Mouse (Mus musculus): Measurements from ENCODE around the gene Itga9. TPM values are rescaled to one million over a fixed set of nuclear protein-coding genes. Genes with fewer than 3 reads are reported as not detected.

Gene Itga9
- total and polyA plus RNA-seq, 2 experiments: 9.1 to 15.8 TPM

GRCm38 (mm10) chr9:118937515-118937914 lies 331.0 kb downstream of the Itga9 start:
- no peak overlapping the region for H3K27ac ChIP-seq (replicated peaks; ENCODE audit: insufficient read depth, low read depth, low read length)
- H3K4me1 ChIP-seq (ENCODE audit: control insufficient read depth, insufficient read depth, low read length): peaks cover 13% of the 10 kb centered on the region; the same call in 1 of the 2 replicates
- 35% methylated on average over 3 of the region's 3 CpGs for WGBS
- H3K4me3 ChIP-seq (ENCODE audit: insufficient read depth, low read depth, low read length): no peak overlapping the region
- TF ChIP-seq POLR2A (IDR thresholded peaks at IDR 0.05; ENCODE audit: extremely low read depth, insufficient read depth, low read length) (no peak), CTCF (IDR thresholded peaks at IDR 0.05; ENCODE audit: low read depth, low read length) (no peak)
- peak; percentile 42 for DNase-seq (ENCODE audit: extremely low read depth, low read depth, low spot score)
- no peaks in the 10 kb centered on the region; the same call in 1 of the 2 replicates for H3K79me2 ChIP-seq (ENCODE audit: control insufficient read depth, insufficient read depth, low read length)
- no peaks in the 10 kb centered on the region for H3K27me3 ChIP-seq (ENCODE audit: control insufficient read depth, insufficient read depth, low read length)
- H3K36me3 ChIP-seq (ENCODE audit: control insufficient read depth, insufficient read depth, low read length): no peaks in the 10 kb centered on the region
- no peak overlapping the region for H3K9ac ChIP-seq (ENCODE audit: low read depth, low read length)

- Histone ChIP-seq H3K27ac (replicated peaks; ENCODE audit: insufficient read depth, low read depth, low read length) (no peak overlapping the region), H3K79me2 (ENCODE audit: control insufficient read depth, insufficient read depth, low read length) (no peaks in the 10 kb centered on the region; the same call in 1 of the 2 replicates), H3K36me3 (ENCODE audit: control insufficient read depth, insufficient read depth, low read length) (no peaks in the 10 kb centered on the region), H3K9ac (ENCODE audit: low read depth, low read length) (no peak overlapping the region), H3K4me3 (ENCODE audit: insufficient read depth, low read depth, low read length) (no peak overlapping the region), H3K4me1 (ENCODE audit: control insufficient read depth, insufficient read depth, low read length) (peaks cover 17% of the 10 kb centered on the region; the same call in 1 of the 2 replicates), H3K27me3 (ENCODE audit: control insufficient read depth, insufficient read depth, low read length) (no peaks in the 10 kb centered on the region)
- peak; percentile 66 for DNase-seq (ENCODE audit: extremely low read depth, low read depth, low spot score)
- TF ChIP-seq POLR2A (IDR thresholded peaks at IDR 0.05; ENCODE audit: extremely low read depth, insufficient read depth, low read length) (no peak), CTCF (IDR thresholded peaks at IDR 0.05; ENCODE audit: low read depth, low read length) (no peak)
- 10% methylated on average over 13 of the region's 13 CpGs for WGBS
These were observed 332.9 kb downstream of the Itga9 start for GRCm38 (mm10) chr9:118939410-118939809.

- no peak overlapping the region for H3K27ac ChIP-seq (replicated peaks; ENCODE audit: insufficient read depth, low read depth, low read length)
- peaks cover 17% of the 10 kb centered on the region; the same call in 1 of the 2 replicates for H3K4me1 ChIP-seq (ENCODE audit: control insufficient read depth, insufficient read depth, low read length)
- H3K79me2 ChIP-seq (ENCODE audit: control insufficient read depth, insufficient read depth, low read length): no peaks in the 10 kb centered on the region; the same call in 1 of the 2 replicates
- TF ChIP-seq POLR2A (IDR thresholded peaks at IDR 0.05; ENCODE audit: extremely low read depth, insufficient read depth, low read length) (no peak), CTCF (IDR thresholded peaks at IDR 0.05; ENCODE audit: low read depth, low read length) (no peak)
- peak; percentile 53 for DNase-seq (ENCODE audit: extremely low read depth, low read depth, low spot score)
- no peak overlapping the region for H3K4me3 ChIP-seq (ENCODE audit: insufficient read depth, low read depth, low read length)
- H3K27me3 ChIP-seq (ENCODE audit: control insufficient read depth, insufficient read depth, low read length): no peaks in the 10 kb centered on the region
- no peaks in the 10 kb centered on the region for H3K36me3 ChIP-seq (ENCODE audit: control insufficient read depth, insufficient read depth, low read length)
- WGBS: 54% methylated on average over 12 of the region's 12 CpGs
- H3K9ac ChIP-seq (ENCODE audit: low read depth, low read length): no peak overlapping the region
These were observed 333.3 kb downstream of the Itga9 start for GRCm38 (mm10) chr9:118939831-118940230.

- H3K27me3 ChIP-seq (ENCODE audit: control insufficient read depth, insufficient read depth, low read length): no peaks in the 10 kb centered on the region
- peaks cover 15% of the 10 kb centered on the region; the same call in 1 of the 2 replicates for H3K4me1 ChIP-seq (ENCODE audit: control insufficient read depth, insufficient read depth, low read length)
- H3K79me2 ChIP-seq (ENCODE audit: control insufficient read depth, insufficient read depth, low read length): no peaks in the 10 kb centered on the region; the same call in 1 of the 2 replicates
- no peaks in the 10 kb centered on the region for H3K36me3 ChIP-seq (ENCODE audit: control insufficient read depth, insufficient read depth, low read length)
- no peak for DNase-seq (ENCODE audit: extremely low read depth, low read depth, low spot score)
- 71% methylated on average over 12 of the region's 12 CpGs for WGBS
- no peak overlapping the region for H3K27ac ChIP-seq (replicated peaks; ENCODE audit: insufficient read depth, low read depth, low read length)
- TF ChIP-seq POLR2A (IDR thresholded peaks at IDR 0.05; ENCODE audit: extremely low read depth, insufficient read depth, low read length) (no peak), CTCF (IDR thresholded peaks at IDR 0.05; ENCODE audit: low read depth, low read length) (no peak)
- H3K9ac ChIP-seq (ENCODE audit: low read depth, low read length): no peak overlapping the region
- no peak overlapping the region for H3K4me3 ChIP-seq (ENCODE audit: insufficient read depth, low read depth, low read length)
These were observed 334.2 kb downstream of the Itga9 start for GRCm38 (mm10) chr9:118940591-118941207.

GRCm38 (mm10) chr9:118942030-118942429 lies 335.5 kb downstream of the Itga9 start:
- WGBS: 85% methylated on average over 4 of the region's 4 CpGs
- no peak for DNase-seq (ENCODE audit: extremely low read depth, low read depth, low spot score)
- no peak overlapping the region for H3K27ac ChIP-seq (replicated peaks; ENCODE audit: insufficient read depth, low read depth, low read length)
- H3K79me2 ChIP-seq (ENCODE audit: control insufficient read depth, insufficient read depth, low read length): no peaks in the 10 kb centered on the region
- H3K36me3 ChIP-seq (ENCODE audit: control insufficient read depth, insufficient read depth, low read length): no peaks in the 10 kb centered on the region
- H3K9ac ChIP-seq (ENCODE audit: low read depth, low read length): no peak overlapping the region
- peaks cover 13% of the 10 kb centered on the region; the same call in 1 of the 2 replicates for H3K4me1 ChIP-seq (ENCODE audit: control insufficient read depth, insufficient read depth, low read length)
- H3K27me3 ChIP-seq (ENCODE audit: control insufficient read depth, insufficient read depth, low read length): no peaks in the 10 kb centered on the region
- H3K4me3 ChIP-seq (ENCODE audit: insufficient read depth, low read depth, low read length): no peak overlapping the region
- TF ChIP-seq CTCF (IDR thresholded peaks at IDR 0.05; ENCODE audit: low read depth, low read length) (no peak), POLR2A (IDR thresholded peaks at IDR 0.05; ENCODE audit: extremely low read depth, insufficient read depth, low read length) (no peak)

- H3K36me3 ChIP-seq (ENCODE audit: control insufficient read depth, insufficient read depth, low read length): no peaks in the 10 kb centered on the region
- DNase-seq (ENCODE audit: extremely low read depth, low read depth, low spot score): no peak
- TF ChIP-seq POLR2A (IDR thresholded peaks at IDR 0.05; ENCODE audit: extremely low read depth, insufficient read depth, low read length): no peak
- no peak for TF ChIP-seq CTCF (IDR thresholded peaks at IDR 0.05; ENCODE audit: low read depth, low read length)
These were observed 337.5 kb downstream of the Itga9 start for GRCm38 (mm10) chr9:118943941-118944340.

More at GRCm38 (mm10) chr9:118943941-118944340, 337.5 kb downstream of the Itga9 start:
- 36% methylated on average over 5 of the region's 5 CpGs for WGBS
- Histone ChIP-seq H3K79me2 (ENCODE audit: control insufficient read depth, insufficient read depth, low read length) (no peaks in the 10 kb centered on the region; the same call in 1 of the 2 replicates), H3K27ac (replicated peaks; ENCODE audit: insufficient read depth, low read depth, low read length) (no peak overlapping the region), H3K9ac (ENCODE audit: low read depth, low read length) (no peak overlapping the region), H3K4me3 (ENCODE audit: insufficient read depth, low read depth, low read length) (no peak overlapping the region), H3K4me1 (ENCODE audit: control insufficient read depth, insufficient read depth, low read length) (peaks cover 13% of the 10 kb centered on the region; the same call in 1 of the 2 replicates), H3K27me3 (ENCODE audit: control insufficient read depth, insufficient read depth, low read length) (no peaks in the 10 kb centered on the region)

Measured in liver, adult 2 months (tissue).